In genomic region chr6:131290430-131290829, GRCm38 (mm10) we compare ENCODE assay signal across 8 mouse cellular contexts. TPM values are rescaled to one million over a fixed set of nuclear protein-coding genes. Genes with fewer than 3 reads are reported as not detected.
DNase-seq lines count a peak whose midpoint lies in the region; TF ChIP-seq lines count a peak whose summit lies in the region.

No protein-coding gene starts in this region.

- H3K4me3 ChIP-seq in heart, adult 2 months, result no peak overlapping the region
- no peak overlapping the region for H3K4me3 ChIP-seq in spleen, adult 2 months (ENCODE audit: extremely low read depth, insufficient read depth, insufficient read length)

- intact Hi-C loops in heart, adult 2 months (cut with DNase I), result loop anchor here (5.0 kb wide), 1 partner anchor 127 kb away; no protein-coding TSS in a partner anchor

- TF ChIP-seq POLR2A in heart, adult 2 months (IDR thresholded peaks at IDR 0.05; ENCODE audit: insufficient read depth, low read depth, low read length), result no peak
- TF ChIP-seq POLR2A in spleen, adult 2 months (IDR thresholded peaks at IDR 0.05; ENCODE audit: low read depth, low read length), result no peak

- DNase-seq in heart, adult 2 months, result peak in 1 of 2 experiments; percentile 6
- no peak for DNase-seq in heart, adult 9 months (ENCODE audit: low spot score in 2 of 2)
- peak in 1 of 2 experiments; percentile 35 for DNase-seq in spleen, adult 2 months (ENCODE audit: low read depth in 1 of 2, low spot score in 2 of 2)
- DNase-seq in spleen, postnatal 4 days (ENCODE audit: low spot score in 2 of 2), result no peak
- peak; percentile 34 for DNase-seq in c-Kit-positive CD71-positive TER-119-positive erythroid progenitor cells, embryonic 14.5 days (ENCODE audit: low spot score)
- peak; percentile 47 for DNase-seq in induced T-regulatory cell, adult 2 months (ENCODE audit: low read depth)
- DNase-seq in mesoderm, embryonic 11.5 days (ENCODE audit: low read depth, low spot score), result peak; percentile 37
- DNase-seq in urinary bladder, postnatal 4 days (ENCODE audit: low spot score in 2 of 2), result no peak

- no peak overlapping the region for H3K27ac ChIP-seq in heart, adult 2 months
- no peak overlapping the region for H3K27ac ChIP-seq in spleen, adult 2 months (ENCODE audit: insufficient read depth, low read length)

- TF ChIP-seq CTCF in heart, adult 2 months (IDR thresholded peaks at IDR 0.05), result peak; percentile 62
- peak; percentile 21; the same call in 1 of the 2 replicates for TF ChIP-seq CTCF in spleen, adult 2 months (IDR thresholded peaks at IDR 0.05; ENCODE audit: extremely low read depth, insufficient read depth, insufficient read length, insufficient replicate concordance)

- H3K27me3 ChIP-seq in heart, adult 2 months (ENCODE audit: control insufficient read depth, insufficient read depth, low read length), result no peaks in the 10 kb centered on the region
- H3K27me3 ChIP-seq in spleen, adult 2 months (ENCODE audit: control insufficient read depth, insufficient read depth, low read length), result no peaks in the 10 kb centered on the region

- no peak for TF ChIP-seq EP300 in heart, adult 2 months (IDR thresholded peaks at IDR 0.05; ENCODE audit: insufficient read depth, low read depth, low read length)

- no peaks in the 10 kb centered on the region for H3K79me2 ChIP-seq in heart, adult 2 months (replicated peaks; ENCODE audit: control insufficient read depth, insufficient read depth, low read length)

- WGBS in heart, adult 2 months, result 7% methylated on average over 2 of the region's 2 CpGs
- 7% methylated on average over 2 of the region's 2 CpGs for WGBS in spleen, adult 2 months

- no peaks in the 10 kb centered on the region; the same call in 1 of the 2 replicates for H3K4me1 ChIP-seq in heart, adult 2 months (ENCODE audit: control insufficient read depth, insufficient read depth, low read length)
- H3K4me1 ChIP-seq in spleen, adult 2 months (ENCODE audit: control insufficient read depth, insufficient read depth, insufficient read length), result 0 out of 2 replicates have a peak, but pooled peaks cover 2% of the 10 kb centered on the region

- peaks cover 2% of the 10 kb centered on the region for H3K36me3 ChIP-seq in heart, adult 2 months (ENCODE audit: control insufficient read depth, insufficient read depth, low read length)
- H3K36me3 ChIP-seq in spleen, adult 2 months (ENCODE audit: control insufficient read depth, insufficient read depth, low read length), result peaks cover 6% of the 10 kb centered on the region; the same call in 1 of the 2 replicates

- no peak overlapping the region for H3K9ac ChIP-seq in heart, adult 2 months (ENCODE audit: low read depth, low read length)

RNA-seq across cellular contexts. Expression of gene Magohb, which starts 2.6 kb away (rescaled TPM):
- total RNA-seq in heart, adult 2 months (2021), result 10 to 100 TPM in 1 of 2 experiments, 1 to 10 TPM in 1; 7.6 to 10.2 TPM
- polyA plus RNA-seq in heart, adult 2 months (2012; rRNA removed), result 1.4 and 5.7 TPM in 2 replicates
- polyA plus RNA-seq in spleen, adult 2 months (2012; rRNA removed), result 0.41 and 0.44 TPM in 2 replicates

RNA-seq across cellular contexts. Expression of gene Klra2, which starts 43.3 kb away (rescaled TPM):
- under 1 TPM; 0.60 to 0.73 TPM for total RNA-seq in heart, adult 2 months (2021)
- polyA plus RNA-seq in heart, adult 2 months (2012; rRNA removed), result 0.12 and 0.18 TPM in 2 replicates
- polyA plus RNA-seq in spleen, adult 2 months (2012; rRNA removed), result 0.23 and 0.29 TPM in 2 replicates

Comparison
In these comparisons a context has a peak if more than half of its experiments do, and no peak if none do; other contexts are left out.
1. DNase-seq: peak in c-Kit-positive CD71-positive TER-119-positive erythroid progenitor cells, embryonic 14.5 days (single experiment), induced T-regulatory cell, adult 2 months (single experiment) and mesoderm, embryonic 11.5 days (single experiment); none in heart, adult 9 months (0 of 2), spleen, postnatal 4 days (0 of 2) and urinary bladder, postnatal 4 days (0 of 2).